Mouse (Mus musculus): ENCODE results near the gene Exo1. TPM values are rescaled to one million over a fixed set of nuclear protein-coding genes. Genes with fewer than 3 reads are reported as not detected.
A peak's percentile ranks its signal among the peaks of the same experiment; 100 is the strongest.

Exo1 gene
- total RNA-seq (2021), result 1 to 10 TPM; 2.8 TPM
- long read RNA-seq, result 0 reads

DNA sequence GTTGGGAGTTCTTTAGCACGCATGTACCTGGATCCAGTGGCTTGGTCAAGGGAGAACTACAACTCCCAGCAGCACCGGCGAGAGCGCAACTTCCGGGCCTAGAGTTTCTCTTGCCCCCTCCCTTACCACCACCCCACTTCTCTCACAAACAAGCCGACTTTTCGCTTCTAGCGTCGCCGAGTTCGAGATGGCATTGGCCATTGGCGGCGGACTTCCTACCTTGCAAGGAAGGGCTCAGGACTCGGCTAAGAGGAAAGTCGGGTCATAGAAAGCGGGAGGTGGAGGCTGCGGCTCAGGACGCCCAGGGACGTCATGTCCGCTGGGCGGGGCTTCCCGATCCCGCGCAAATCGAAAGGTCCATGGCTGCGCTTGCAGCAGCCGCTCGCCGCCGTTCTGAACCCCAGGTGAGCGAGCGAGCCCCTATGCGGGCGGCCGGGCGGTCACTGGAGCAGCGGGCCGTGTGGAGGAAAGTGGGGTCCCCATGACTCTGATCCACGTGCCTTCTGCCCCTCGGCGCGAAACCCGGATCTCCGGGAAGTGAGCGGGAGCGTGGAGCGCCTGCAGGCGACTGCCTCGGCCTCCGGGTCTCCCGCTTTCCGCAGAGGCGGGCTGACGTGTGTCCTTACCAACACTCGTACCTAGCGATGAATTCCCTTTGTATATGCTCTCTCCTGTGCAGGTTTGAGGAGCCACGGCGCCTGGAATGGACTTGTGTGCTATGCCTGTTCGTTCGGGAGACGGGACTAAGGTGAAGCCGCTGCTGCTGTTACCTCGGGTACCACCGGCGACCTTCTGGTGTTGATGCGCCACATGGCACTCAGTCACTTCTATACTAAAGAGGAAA, at the start of gene Exo1:
Gene Exo1 (plus strand): TSS at position 129 of the 844 bp plus-strand sequence.
- peak; percentile 88 to 89 for DNase-seq (ENCODE audit: low spot score in 2 of 2)

DNA sequence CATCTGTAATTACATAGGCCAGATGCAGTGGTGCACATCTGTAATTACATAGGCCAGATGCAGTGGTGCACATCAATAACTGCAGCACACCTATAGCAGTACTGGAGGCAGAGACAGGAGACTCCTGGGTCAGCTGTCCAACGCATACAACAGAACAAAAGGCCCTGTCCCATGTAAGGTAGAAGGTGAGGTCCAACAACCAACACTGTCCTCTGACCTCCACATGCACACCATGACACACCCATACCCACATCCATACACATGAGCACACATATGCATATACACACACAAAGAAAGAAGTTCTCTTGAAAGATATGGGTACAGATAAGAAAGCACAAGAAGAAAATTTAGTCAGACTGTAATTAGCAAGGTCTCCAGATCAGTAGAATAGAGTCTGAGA, 24.9 kb upstream of the Exo1 start:
- no peak for DNase-seq (ENCODE audit: low spot score in 2 of 2)

DNA sequence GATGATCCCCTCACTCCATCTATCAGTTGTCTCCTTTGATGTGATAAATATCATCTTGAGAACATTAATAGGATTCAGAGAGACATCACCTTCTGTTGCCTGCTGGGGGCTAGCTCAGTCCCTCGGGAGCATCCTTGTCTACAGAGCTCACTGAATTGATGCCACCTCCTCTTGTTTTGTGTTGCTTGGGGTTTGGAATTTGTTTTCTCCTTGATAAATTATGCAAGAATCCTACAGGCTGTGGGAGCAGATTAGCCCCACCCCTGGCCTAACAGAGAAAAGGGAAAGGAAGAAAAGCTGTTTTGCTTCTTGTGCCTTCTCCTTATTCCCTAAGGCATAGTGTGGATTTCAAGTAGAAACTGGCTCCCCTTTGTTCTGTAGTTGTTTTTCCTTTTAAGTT, 13.3 kb upstream of the Exo1 start:
- DNase-seq (ENCODE audit: low spot score in 2 of 2), result no peak

DNA sequence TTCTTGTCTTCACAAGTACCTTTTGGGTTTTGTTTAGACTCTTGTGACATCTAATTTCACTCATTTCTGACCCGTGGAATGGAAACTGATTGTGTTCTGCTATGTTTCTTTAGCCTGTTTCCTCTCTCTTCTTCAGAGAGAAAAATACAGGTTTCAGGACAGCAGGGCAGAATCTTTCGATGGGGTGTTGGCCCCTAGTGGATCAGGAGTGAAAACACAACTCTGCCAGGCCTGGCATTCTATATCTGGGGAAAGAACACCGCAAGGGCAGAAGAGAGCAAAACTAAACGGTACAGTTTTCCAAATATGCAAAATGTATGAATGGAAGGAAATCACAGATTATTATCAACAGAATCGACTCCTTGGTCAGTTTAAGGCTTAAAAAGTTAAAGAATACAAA, 12.8 kb upstream of the Exo1 start:
- DNase-seq (ENCODE audit: low spot score in 2 of 2), result peak in 1 of 2 experiments; percentile 19

DNA sequence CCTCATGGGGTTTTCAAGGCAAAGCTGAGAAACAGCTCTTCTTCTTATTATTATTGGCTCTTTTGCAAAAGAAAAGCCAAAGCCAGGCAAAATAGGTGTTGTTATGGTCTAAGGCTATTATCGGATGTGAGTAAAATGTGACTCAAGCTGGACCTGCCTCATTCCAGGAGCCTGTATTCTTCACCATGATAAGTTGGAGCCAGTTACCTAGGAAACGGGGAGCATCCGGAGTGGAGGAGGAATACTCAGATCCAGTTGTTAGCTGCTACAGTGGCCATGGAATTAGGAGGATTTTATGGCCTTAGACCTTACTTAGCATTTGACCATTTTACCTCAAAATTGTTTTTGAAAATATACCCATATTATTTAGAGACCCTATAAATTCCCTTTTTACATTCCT, 9.7 kb upstream of the Exo1 start:
- DNase-seq (ENCODE audit: low spot score in 2 of 2), result no peak

DNA sequence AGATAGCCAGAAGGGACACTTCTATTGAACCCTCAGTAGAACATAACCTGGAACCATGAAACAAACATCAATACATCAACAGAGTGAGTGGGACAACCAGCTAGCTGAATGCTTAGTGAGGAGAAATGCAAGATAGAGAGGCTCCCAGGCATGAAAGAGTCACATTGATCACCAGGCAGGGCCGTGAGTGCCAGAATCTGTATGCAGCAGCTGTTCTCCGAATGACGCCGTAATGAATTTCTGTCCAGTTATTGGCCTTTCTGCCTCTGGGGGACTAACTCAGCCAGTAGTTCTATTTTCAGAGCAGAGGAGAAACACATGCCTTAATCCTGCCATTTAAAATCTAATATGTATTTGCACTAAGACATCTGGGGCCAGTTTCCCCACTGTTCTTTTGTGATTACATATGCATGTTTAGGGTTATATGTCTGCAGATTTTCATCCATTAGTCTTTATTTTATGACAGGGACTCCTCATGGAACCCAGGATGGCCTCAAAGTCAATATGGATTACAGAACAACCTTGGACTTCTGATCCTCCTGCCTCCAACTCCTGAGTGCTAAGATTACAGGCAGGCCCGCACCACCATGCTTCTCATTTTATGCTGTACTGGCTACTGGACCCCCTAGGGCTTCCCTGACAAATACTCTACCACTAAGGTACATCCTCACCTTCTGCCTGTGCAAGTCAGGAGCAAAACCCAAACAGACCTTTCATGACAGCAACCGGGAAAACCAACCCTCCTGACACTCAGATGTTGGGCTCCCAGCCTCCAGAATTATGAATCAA, 8.2 kb upstream of the Exo1 start:
- no peak for DNase-seq (ENCODE audit: low spot score in 2 of 2)

DNA sequence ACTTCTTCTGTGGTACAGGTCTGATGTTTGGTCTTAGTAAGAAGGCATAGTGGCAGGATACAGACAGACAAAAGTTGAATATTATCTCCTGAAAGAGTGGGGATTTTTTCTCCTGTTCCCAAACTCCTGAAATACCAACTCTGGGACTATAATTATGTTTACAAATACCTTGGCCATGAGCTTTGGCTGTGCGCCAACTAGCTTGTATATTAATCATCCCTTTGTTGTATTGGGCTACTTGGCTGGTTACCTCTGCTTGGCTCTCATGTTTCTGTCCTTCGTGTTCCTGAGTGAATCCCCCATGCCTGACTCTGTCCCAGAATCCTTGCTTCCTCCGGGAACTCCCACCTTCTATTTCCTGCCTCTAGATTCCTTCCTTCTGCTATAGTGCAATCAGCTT, 3.0 kb downstream of the Exo1 start:
- no peak for DNase-seq (ENCODE audit: low spot score in 2 of 2)

DNA sequence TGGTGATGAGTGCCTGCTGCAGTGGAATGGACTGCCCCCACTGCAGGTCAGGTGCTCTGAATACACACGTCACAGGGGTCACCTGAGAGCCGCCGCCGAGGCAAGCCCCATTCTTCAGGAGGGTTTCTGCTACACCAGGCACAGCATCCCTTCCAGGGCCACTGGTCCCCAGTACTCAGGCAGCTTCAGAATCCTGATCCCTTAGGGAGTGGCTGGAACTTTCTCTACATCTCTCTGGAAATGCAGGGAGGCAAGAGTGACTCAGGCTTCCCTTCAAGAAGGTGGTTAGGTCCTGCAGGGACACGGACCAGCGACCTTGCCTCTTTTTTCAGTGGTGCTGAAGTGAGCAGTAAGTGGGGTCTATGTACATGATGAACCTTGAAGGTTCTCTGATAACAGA, 12.9 kb downstream of the Exo1 start:
- no peak for DNase-seq (ENCODE audit: low spot score in 2 of 2)

DNA sequence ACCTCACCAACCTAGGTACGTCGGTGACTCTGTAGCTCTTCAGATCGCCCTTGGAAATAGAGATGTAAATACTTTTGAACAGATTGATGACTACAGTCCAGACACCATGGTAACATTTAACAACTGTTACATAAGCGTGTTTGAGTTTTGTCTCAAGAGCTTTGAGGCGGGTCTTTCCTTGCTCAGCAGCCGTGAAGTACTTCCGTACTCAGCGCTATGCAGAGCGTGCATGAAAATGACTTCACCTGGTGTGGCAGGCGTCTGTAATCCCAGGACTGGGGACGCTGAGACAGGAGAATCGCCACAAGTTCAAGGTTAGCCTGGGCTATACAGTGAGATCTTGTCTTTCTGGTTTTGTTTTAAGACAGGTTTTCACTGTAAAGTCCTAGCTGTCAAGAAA, 13.3 kb downstream of the Exo1 start:
- DNase-seq (ENCODE audit: low spot score in 2 of 2), result no peak

DNA sequence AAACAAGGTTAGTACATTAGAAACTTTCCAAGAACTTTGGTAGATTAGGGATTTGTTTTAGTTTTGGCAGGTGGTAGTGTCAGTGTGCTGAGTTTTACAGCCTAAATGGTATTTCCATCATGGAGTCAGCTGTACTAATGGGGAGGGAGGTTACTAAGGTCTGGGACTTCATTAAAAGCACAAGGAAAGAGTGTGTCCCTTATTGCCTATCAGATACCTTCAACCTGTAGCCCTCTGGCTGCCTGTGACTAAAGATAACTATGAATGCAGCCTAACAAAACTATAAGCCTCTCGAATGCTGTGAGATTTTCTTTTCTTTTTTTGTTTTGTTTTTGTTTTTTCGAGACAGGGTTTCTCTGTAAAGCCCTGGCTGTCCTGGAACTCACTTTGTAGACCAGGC, 30.8 kb downstream of the Exo1 start:
- DNase-seq (ENCODE audit: low spot score in 2 of 2), result no peak

DNA sequence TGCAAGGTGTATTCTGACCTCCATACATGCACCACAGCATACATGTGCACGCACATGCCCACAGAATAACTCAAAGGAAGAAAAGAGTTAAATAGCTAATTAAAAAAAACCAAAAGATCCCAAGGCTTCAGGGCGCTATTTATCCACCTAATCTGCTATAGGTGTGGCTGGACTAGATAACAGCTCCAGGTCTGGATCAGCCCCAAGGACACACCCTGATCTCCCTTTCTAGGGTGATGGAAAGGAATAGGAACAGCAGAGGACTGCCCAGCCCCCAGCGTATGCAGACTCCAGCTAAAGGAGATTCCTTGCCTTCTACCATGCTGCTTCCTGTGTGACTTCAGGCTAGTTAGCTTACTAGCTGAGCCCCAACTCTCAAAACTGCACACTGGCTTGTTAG, 31.7 kb downstream of the Exo1 start:
- DNase-seq (ENCODE audit: low spot score in 2 of 2), result no peak

DNA sequence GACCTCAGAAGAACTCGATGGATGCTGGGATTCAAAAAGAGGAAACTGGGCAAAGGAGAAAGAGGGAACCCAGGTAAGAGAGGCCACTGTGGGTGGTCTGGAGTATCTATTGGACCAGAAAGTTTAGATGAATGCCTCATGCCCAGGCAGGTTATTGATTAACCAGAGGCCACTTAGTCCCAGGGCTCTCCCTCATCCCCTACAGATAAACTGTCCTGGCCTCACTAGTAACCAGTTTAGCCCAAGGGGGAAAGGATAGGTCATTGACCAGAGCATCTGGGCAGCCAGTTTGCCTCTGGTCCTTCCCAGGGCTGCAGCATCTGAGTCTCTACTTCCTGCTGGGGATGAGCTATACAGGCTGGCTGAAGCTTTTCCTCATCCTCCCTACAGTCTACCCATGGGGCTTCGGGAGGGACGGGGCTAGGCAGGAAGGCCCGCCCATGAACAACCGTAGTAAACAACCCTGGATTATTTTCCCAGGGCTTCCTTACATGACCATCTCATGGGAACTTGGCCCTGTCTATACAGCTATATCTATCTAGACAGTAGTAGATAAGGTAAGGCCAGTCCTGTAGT, 33.4 kb downstream of the Exo1 start:
- no peak for DNase-seq (ENCODE audit: low spot score in 2 of 2)

DNA sequence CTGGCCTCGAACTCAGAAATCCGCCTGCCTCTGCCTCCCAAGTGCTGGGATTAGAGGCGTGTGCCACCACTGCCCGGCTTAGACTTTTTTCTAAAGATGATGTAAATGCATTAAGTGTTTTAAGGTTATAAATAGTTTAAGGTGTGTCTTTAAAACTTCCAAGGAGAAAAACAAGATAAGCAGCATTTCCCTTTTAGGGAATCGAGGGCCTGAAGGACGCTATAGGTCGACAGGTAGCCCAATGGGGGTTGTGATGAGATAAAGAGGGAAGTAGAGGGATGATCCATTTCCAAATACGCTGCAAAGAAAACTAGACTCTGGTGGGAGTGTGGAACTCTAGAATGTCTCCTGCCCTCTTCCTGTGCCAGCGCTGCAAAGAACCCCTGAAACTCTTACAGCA, 39.6 kb downstream of the Exo1 start, which contains the start of gene Gm38100:
Gene Gm38100 (plus strand): TSS at position 301 of the 400 bp plus-strand sequence.
- no peak for DNase-seq (ENCODE audit: low spot score in 2 of 2)

DNA sequence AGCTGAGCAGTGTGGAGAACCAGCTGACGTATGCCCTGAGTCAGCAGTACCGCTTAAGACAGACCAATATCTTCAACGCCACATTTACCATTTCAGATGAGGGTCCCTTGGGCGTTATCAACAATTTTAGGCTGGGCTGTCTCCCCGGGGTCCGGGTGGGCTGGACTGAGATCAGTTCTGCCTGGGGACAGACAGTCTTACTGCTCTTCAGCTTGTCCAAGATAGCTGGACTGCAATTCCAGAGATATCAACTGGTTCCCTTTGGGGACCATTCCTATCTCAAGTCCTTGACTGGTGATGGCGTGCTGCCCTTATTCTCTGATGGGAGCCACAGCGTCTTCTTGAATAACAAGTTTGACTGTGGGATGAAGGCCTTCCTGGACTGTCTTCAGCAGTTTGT, 40.7 kb downstream of the Exo1 start:
- no peak for DNase-seq (ENCODE audit: low spot score in 2 of 2)

DNA sequence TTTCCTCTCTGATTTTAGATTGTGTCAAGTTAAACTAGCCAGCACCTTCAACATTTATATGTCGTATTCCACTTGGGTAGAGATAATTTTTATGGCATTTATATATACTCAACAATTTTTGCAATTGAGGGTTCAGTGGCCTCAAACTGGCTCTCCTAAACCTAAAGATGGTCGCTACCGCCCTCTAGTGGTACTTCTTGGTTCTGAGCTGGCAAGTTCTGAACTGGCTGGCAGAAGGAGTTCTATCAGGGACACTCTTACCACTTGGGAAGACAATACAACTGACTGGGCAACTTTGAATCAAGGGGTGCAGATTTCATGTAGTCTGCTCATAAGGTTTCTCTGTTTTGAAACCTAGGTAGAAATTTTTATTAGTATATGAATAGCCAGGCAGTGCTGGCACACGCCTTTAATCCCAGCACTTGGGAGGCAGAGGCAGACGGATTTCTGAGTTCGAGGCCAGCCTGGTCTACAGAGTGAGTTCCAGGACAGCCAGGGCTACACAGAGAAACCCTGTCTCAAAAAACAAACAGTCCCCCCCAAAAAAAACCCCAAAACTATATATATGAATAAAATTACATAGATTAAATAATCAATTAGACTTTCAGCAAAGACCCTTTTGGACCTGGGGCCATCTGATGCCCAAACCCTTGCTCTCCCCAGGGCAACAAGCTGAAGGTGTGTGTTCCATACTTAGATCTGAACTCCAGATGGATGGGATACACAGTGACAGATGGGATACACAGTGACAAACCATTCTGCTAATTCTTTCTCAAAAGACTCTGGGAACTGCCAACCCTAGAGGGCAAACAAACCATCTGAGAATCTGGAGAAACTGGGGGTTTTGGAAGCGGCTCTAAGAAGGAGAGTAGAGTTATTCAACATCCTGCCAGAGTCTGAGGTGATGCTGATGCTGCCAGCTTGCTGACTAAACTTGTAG, 43.7 kb downstream of the Exo1 start:
- DNase-seq (ENCODE audit: low spot score in 2 of 2), result peak; percentile 85 to 86

DNA sequence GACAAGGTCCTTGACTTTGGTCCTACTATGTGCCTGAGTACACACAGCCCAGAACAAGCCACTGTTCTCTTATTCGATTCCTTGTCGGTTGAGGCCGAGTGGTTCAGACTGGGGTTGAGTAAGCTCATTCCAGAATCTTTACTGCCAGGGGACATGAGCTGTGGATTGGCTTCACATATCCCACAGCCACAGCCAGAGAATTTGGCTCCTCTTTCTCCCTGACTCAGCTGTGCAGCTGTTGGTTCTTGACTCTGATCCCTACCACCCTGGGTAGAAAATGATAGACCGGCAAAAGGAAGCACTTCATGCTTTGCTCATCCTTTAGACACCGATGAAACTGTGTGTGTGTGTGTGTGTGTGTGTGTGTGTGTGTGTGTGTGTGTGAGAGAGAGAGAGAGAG, 51.0 kb downstream of the Exo1 start:
- no peak for DNase-seq (ENCODE audit: low spot score in 2 of 2)

DNA sequence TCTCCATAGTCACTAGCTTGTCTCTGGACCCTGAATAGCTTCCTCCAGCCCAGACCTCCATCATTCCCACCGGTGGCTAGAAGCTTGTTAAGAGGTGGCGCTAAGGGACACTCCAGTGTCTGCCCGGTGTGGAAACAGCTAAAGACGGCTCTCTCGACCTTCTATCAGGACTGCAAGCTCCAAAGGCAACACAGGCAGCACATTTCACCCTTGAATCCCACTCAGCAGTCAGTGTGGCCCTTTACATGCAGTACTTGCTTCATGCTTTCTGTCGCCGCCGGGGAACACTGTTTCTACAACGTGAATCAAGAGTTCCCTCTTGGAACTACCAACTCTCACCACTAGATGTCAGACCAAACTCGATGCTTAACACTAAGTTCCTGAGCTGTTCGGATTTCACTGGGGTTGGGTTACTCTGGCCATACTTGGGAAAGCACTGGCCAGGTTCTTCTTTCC, 55.9 kb downstream of the Exo1 start:
- peak; percentile 78 to 83 for DNase-seq (ENCODE audit: low spot score in 2 of 2)

DNA sequence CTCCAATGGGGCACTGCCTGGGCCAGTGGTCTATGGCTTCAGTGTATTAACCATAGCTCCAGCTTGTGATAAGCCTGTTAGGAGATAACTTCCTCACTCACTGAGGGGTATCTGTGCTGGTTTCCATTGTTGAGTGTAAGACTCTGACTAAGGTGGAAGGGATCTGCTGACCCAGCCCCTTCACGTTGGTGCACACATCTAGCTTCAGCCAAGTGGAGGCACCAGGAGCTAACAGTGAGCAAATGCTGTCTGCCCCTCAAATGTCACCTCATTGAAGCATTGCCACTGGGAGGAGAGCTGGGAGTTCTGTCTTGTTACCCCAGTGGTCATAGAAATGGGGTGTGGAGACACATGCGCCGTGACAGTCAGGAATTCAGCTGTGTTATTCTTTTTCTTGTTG, 58.4 kb downstream of the Exo1 start:
- no peak for DNase-seq (ENCODE audit: low spot score in 2 of 2)

DNA sequence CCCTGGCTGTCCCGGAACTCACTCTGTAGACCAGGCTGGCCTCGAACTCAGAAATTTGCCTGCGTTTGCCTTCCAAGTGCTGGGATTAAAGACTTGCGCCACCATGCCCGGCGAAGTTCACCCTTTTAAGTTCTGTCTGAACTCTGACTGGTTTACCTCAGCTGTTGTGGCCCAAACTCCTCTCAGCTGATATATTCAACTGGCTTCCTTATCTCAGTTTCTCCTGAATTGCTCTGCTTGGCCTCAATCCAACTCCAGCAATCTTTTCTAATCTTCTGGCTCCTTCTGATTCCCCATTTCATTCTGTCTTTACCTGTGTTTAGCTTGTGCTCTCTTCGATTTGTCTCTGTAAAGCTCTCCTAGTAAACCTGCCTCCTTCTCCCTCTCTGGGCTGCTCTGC, 62.8 kb downstream of the Exo1 start:
- no peak for DNase-seq (ENCODE audit: low spot score in 2 of 2)

DNA sequence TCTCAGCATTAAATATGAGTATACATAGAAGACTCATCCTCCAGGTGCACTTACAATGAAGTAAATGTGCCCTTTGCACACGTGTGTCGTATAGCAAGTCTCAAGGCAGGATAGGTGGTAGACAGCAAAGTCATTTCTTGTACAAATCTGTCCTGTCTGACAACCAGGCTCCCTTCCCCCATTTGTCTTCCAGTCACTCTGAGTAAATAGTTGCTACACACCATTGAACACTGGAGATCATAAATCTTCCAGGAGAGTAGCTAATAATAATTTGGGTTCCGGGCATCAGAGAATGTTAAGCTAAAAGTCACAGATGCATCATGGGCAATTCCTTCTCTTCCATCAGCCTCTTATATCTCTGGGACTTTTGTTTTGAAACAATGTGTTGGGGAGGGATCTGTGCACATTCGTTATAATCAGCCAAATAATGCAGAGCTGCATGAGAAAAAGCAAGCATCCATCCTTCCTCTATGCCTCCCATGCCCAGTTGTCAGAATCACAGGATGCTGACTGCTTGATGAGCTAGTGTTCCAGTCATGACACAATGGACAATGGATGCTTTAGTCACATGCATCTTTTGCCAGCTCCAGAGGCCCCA, 66.4 kb downstream of the Exo1 start:
- DNase-seq (ENCODE audit: low spot score in 2 of 2), result no peak

Data from layer of hippocampus, postnatal 10 days (tissue).